Mouse (Mus musculus): ENCODE measurements around the gene Stat2.
A peak's percentile ranks its signal among the peaks of the same experiment; 100 is the strongest.

Stat2 gene

GRCm38 (mm10) chr10:128337306-128338181 lies 67.2 kb downstream of the Stat2 start, which contains the start of gene Cs:
TSS of gene Cs (plus strand) at chr10:128337734.
- DNase-seq (ENCODE audit: extremely low read depth, low read depth, low spot score), result peak; percentile 91

GRCm38 (mm10) chr10:128338415-128338814 lies 68.1 kb downstream of the Stat2 start:
- DNase-seq (ENCODE audit: extremely low read depth, low read depth, low spot score), result no peak

DNA sequence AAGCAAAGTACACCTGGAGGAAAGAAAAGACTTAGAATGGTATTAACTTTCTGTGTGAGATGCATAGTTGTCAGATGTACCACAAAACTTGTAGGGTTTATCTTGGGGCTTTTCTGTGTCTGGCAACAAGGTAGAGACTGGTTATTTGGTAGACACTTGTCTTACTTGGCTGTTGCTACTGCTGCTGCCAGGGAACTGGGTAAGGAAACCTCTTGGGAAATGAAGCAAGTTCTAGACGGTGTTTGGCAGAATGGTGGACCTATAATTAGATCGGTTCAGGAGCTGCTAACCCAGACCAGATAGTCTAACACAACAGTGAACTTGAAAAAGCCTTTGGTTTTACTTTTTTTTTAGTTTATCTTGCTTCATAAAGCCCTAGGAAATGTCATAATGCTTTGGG lies 68.6 kb downstream of the Stat2 start:
- DNase-seq (ENCODE audit: extremely low read depth, low read depth, low spot score), result no peak

GRCm38 (mm10) chr10:128340257-128340656 lies 69.9 kb downstream of the Stat2 start:
- DNase-seq (ENCODE audit: extremely low read depth, low read depth, low spot score), result no peak
